8 mouse cellular contexts compared by ENCODE assay signal in genomic region chr11:77686841-77687540, GRCm38 (mm10). TPM values are rescaled to one million over a fixed set of nuclear protein-coding genes. Genes with fewer than 3 reads are reported as not detected.
DNase-seq lines count a peak whose midpoint lies in the region; ATAC-seq lines count a peak whose summit lies in the region.

No protein-coding gene starts in this region.

- peak overlapping the region; percentile 98 for H3K4me3 ChIP-seq in brown adipose tissue, adult 24 weeks (ENCODE audit: insufficient read depth, low read depth, low read length)
- peak overlapping the region; percentile 99 for H3K4me3 ChIP-seq in forebrain, embryonic 11.5 days (ENCODE audit: low read depth, low read length)
- H3K4me3 ChIP-seq in heart, embryonic 15.5 days, result peak overlapping the region; percentile 99
- H3K4me3 ChIP-seq in liver, embryonic 16.5 days (ENCODE audit: low read depth, low read length), result peak overlapping the region; percentile 86
- peak overlapping the region; percentile 99 for H3K4me3 ChIP-seq in neural tube, embryonic 12.5 days

- 1% methylated on average over 57 of the region's 76 CpGs for WGBS in forebrain, embryonic 11.5 days
- WGBS in heart, embryonic 15.5 days, result under 1% methylated on average over 53 of the region's 76 CpGs
- WGBS in liver, embryonic 16.5 days (ENCODE audit: insufficient replicate concordance), result under 1% methylated on average over 60 of the region's 76 CpGs
- WGBS in neural tube, embryonic 12.5 days, result under 1% methylated on average over 74 of the region's 76 CpGs

- peak; percentile 42 for ATAC-seq in forebrain, embryonic 11.5 days (replicated peaks; ENCODE audit: low FRiP score)
- peak; percentile 15 for ATAC-seq in heart, embryonic 15.5 days (replicated peaks; ENCODE audit: insufficient number of reproducible peaks, insufficient read depth, low FRiP score, low read depth)
- ATAC-seq in liver, embryonic 16.5 days (ENCODE audit: low read depth), result peak; percentile 30
- peak; percentile 34; the same call in 1 of the 2 replicates for ATAC-seq in neural tube, embryonic 12.5 days (ENCODE audit: low FRiP score, low read depth)

- peaks cover 4% of the 10 kb centered on the region; the same call in 1 of the 2 replicates for H3K36me3 ChIP-seq in forebrain, embryonic 11.5 days (ENCODE audit: control insufficient read depth, insufficient read depth, low read length)
- H3K36me3 ChIP-seq in heart, embryonic 15.5 days, result peaks cover 11% of the 10 kb centered on the region
- peaks cover 7% of the 10 kb centered on the region for H3K36me3 ChIP-seq in liver, embryonic 16.5 days (ENCODE audit: control insufficient read depth, insufficient read depth)
- peaks cover 13% of the 10 kb centered on the region for H3K36me3 ChIP-seq in neural tube, embryonic 12.5 days

- DNase-seq in CD4-positive helper T cell, adult 2 months (ENCODE audit: low read depth, low spot score), result peak; percentile 76
- peak; percentile 87 for DNase-seq in forebrain, embryonic 11.5 days (ENCODE audit: low spot score)
- DNase-seq in kidney, postnatal 25 days, result peak; percentile 75 to 86
- peak; percentile 9 for DNase-seq in telencephalon, adult 2 months (ENCODE audit: low read depth, low spot score)

- no peaks in the 10 kb centered on the region for H3K9me3 ChIP-seq in forebrain, embryonic 11.5 days (ENCODE audit: control insufficient read depth, low read length)
- H3K9me3 ChIP-seq in heart, embryonic 15.5 days (replicated peaks), result no peaks in the 10 kb centered on the region
- H3K9me3 ChIP-seq in liver, embryonic 16.5 days (replicated peaks; ENCODE audit: control insufficient read depth, low read length), result no peaks in the 10 kb centered on the region
- no peaks in the 10 kb centered on the region for H3K9me3 ChIP-seq in neural tube, embryonic 12.5 days

- peak overlapping the region; percentile 98 for H3K27ac ChIP-seq in brown adipose tissue, adult 24 weeks (replicated peaks; ENCODE audit: low read depth, low read length)
- peak overlapping the region; percentile 94 for H3K27ac ChIP-seq in forebrain, embryonic 11.5 days (ENCODE audit: low read depth, low read length)
- peak overlapping the region; percentile 99 for H3K27ac ChIP-seq in heart, embryonic 15.5 days
- H3K27ac ChIP-seq in liver, embryonic 16.5 days (ENCODE audit: low read length), result peak overlapping the region; percentile 95
- H3K27ac ChIP-seq in neural tube, embryonic 12.5 days, result peak overlapping the region; percentile 85

- peak overlapping the region; percentile 64 for H3K4me2 ChIP-seq in forebrain, embryonic 11.5 days (ENCODE audit: low read depth, low read length, severe bottlenecking)
- H3K4me2 ChIP-seq in heart, embryonic 15.5 days, result peak overlapping the region; percentile 69
- H3K4me2 ChIP-seq in liver, embryonic 16.5 days (ENCODE audit: low read depth, low read length), result peak overlapping the region; percentile 88
- peak overlapping the region; percentile 59 for H3K4me2 ChIP-seq in neural tube, embryonic 12.5 days (replicated peaks)

- H3K4me1 ChIP-seq in brown adipose tissue, adult 24 weeks (ENCODE audit: control insufficient read depth, insufficient read depth, insufficient read length, low read length), result no peaks in the 10 kb centered on the region
- H3K4me1 ChIP-seq in forebrain, embryonic 11.5 days (replicated peaks; ENCODE audit: control insufficient read depth, insufficient read depth, low read length), result 0 out of 2 replicates have a peak, but pooled peaks cover 3% of the 10 kb centered on the region
- peaks cover 13% of the 10 kb centered on the region for H3K4me1 ChIP-seq in heart, embryonic 15.5 days (replicated peaks)
- peaks cover 8% of the 10 kb centered on the region; the same call in 1 of the 2 replicates for H3K4me1 ChIP-seq in liver, embryonic 16.5 days (ENCODE audit: control insufficient read depth, low read depth, low read length)
- H3K4me1 ChIP-seq in neural tube, embryonic 12.5 days, result peaks cover 6% of the 10 kb centered on the region

- H3K9ac ChIP-seq in forebrain, embryonic 11.5 days (ENCODE audit: low read length), result peak overlapping the region; percentile 99
- peak overlapping the region; percentile 93 for H3K9ac ChIP-seq in heart, embryonic 15.5 days
- peak overlapping the region; percentile 96 for H3K9ac ChIP-seq in liver, embryonic 16.5 days (ENCODE audit: low read depth, low read length)
- peak overlapping the region; percentile 97 for H3K9ac ChIP-seq in neural tube, embryonic 12.5 days

- no peaks in the 10 kb centered on the region for H3K27me3 ChIP-seq in forebrain, embryonic 11.5 days (ENCODE audit: control insufficient read depth, insufficient read depth, low read length)
- no peaks in the 10 kb centered on the region for H3K27me3 ChIP-seq in heart, embryonic 15.5 days
- no peaks in the 10 kb centered on the region for H3K27me3 ChIP-seq in liver, embryonic 16.5 days (ENCODE audit: control insufficient read depth, insufficient read depth, low read depth, low read length)
- no peaks in the 10 kb centered on the region for H3K27me3 ChIP-seq in neural tube, embryonic 12.5 days (replicated peaks)

RNA-seq across cellular contexts. Expression of gene Nufip2, which starts 1.0 kb away (rescaled TPM):
- polyA plus RNA-seq in brown adipose tissue, adult 24 weeks (2012; ENCODE audit: insufficient read depth, insufficient read length, missing spikeins), result 13.1 and 16.1 TPM in 2 replicates
- polyA plus RNA-seq in forebrain, embryonic 11.5 days (2014; fragmentation: Nextera tagmentation; extraction: Ambion mirVana), result 4.6 and 5.7 TPM in 2 replicates
- 3.7 TPM in 2 replicates for polyA plus RNA-seq in heart, embryonic 15.5 days (2015; fragmentation: Nextera tagmentation; extraction: Ambion mirVana)
- polyA plus RNA-seq in liver, embryonic 16.5 days (2015; fragmentation: Nextera tagmentation; extraction: Ambion mirVana), result 1.4 TPM in 2 replicates
- polyA plus RNA-seq in neural tube, embryonic 12.5 days (2016; fragmentation: Nextera tagmentation; extraction: Ambion mirVana), result 4.1 and 5.1 TPM in 2 replicates

RNA-seq across cellular contexts. Expression of gene Cryba1, which starts 38.1 kb away (rescaled TPM):
- not detected in 2 replicates for polyA plus RNA-seq in brown adipose tissue, adult 24 weeks (2012; ENCODE audit: insufficient read depth, insufficient read length, missing spikeins)
- polyA plus RNA-seq in forebrain, embryonic 11.5 days (2014; fragmentation: Nextera tagmentation; extraction: Ambion mirVana), result 0.61 and 1.6 TPM in 2 replicates
- not detected in 2 replicates for polyA plus RNA-seq in heart, embryonic 15.5 days (2015; fragmentation: Nextera tagmentation; extraction: Ambion mirVana)
- not detected in 2 replicates for polyA plus RNA-seq in liver, embryonic 16.5 days (2015; fragmentation: Nextera tagmentation; extraction: Ambion mirVana)
- polyA plus RNA-seq in neural tube, embryonic 12.5 days (2016; fragmentation: Nextera tagmentation; extraction: Ambion mirVana), result 8.2 and 14.1 TPM in 2 replicates

Comparison
In these comparisons a context has a peak if more than half of its experiments do, and no peak if none do; other contexts are left out.
1. Peak in every context shown above with its lines: DNase-seq, ATAC-seq, H3K4me3 ChIP-seq and H3K27ac ChIP-seq.
2. DNase-seq: peak in every context shown above with its lines; median percentile 87 in forebrain, embryonic 11.5 days; 80 in kidney, postnatal 25 days; 76 in CD4-positive helper T cell, adult 2 months; 9 in telencephalon, adult 2 months.